Comparison of ENCODE assay signal across 9 mouse cellular contexts in the genomic region with DNA sequence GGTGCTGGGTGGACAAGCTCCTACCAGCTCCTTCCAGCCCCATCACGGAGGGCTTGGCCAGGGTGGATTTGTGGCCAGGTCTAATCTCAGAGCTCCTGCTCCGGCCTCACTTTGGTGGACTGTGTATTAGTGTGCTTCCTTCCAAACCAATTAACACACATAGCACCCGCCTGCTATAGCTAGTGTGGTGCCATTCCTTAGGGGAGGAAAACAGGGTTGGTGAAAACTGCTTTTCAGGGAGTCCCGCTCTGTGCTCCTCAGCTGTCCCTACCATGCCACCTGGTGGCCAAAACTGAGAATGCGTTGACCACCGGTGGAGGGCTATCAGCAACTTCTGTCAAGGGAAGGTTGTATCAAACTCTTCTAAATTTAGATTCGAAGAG. TPM values are rescaled to one million over a fixed set of nuclear protein-coding genes. Genes with fewer than 3 reads are reported as not detected.
DNase-seq lines count a peak whose midpoint lies in the region; ATAC-seq lines count a peak whose summit lies in the region.
"Had no signal": no experiment of that assay in that cellular context is flagged by ENCODE, and none has a peak within 500 bp of the region (broad histone marks: within the 10 kb centered on the region; RNA-seq: fewer than 3 reads in every experiment).

No protein-coding gene starts in this region.

- no peak overlapping the region for H3K9ac ChIP-seq in hindbrain, embryonic 12.5 days
- H3K9ac ChIP-seq: lung, embryonic 15.5 days had no signal

- 37% methylated on average over 7 of the region's 7 CpGs for WGBS in hindbrain, embryonic 12.5 days

- H3K4me3 ChIP-seq in hindbrain, embryonic 12.5 days = no peak overlapping the region
- H3K4me3 ChIP-seq: lung, embryonic 15.5 days had no signal

- no peak overlapping the region for H3K4me2 ChIP-seq in hindbrain, embryonic 12.5 days (replicated peaks)
- H3K4me2 ChIP-seq: lung, embryonic 15.5 days had no signal

- peak; percentile 62 for ATAC-seq in hindbrain, embryonic 12.5 days (ENCODE audit: low FRiP score)

- H3K9me3 ChIP-seq in hindbrain, embryonic 12.5 days (replicated peaks) = no peaks in the 10 kb centered on the region
- H3K9me3 ChIP-seq: lung, embryonic 15.5 days had no signal

- peak; percentile 73 for DNase-seq in R1 (ENCODE audit: low read depth, low spot score)
- peak; percentile 94 to 96 for DNase-seq in cerebellum, postnatal 14 days
- peak; percentile 84 to 88 for DNase-seq in frontal cortex, postnatal 25 days (ENCODE audit: low spot score in 2 of 2)
- DNase-seq in layer of hippocampus, postnatal 14 days (ENCODE audit: low spot score in 2 of 2) = peak; percentile 80 to 82
- DNase-seq in lung, postnatal 14 days = peak; percentile 93
- peak; percentile 81 for DNase-seq in ovary, postnatal 36 days (ENCODE audit: low spot score)
- peak; percentile 83 for DNase-seq in thymus, postnatal 25 days

- H3K36me3 ChIP-seq in hindbrain, embryonic 12.5 days = peaks cover 39% of the 10 kb centered on the region

- H3K27me3 ChIP-seq in hindbrain, embryonic 12.5 days = no peaks in the 10 kb centered on the region
- H3K27me3 ChIP-seq: lung, embryonic 15.5 days had no signal

- no peaks in the 10 kb centered on the region for H3K4me1 ChIP-seq in hindbrain, embryonic 12.5 days
- H3K4me1 ChIP-seq: lung, embryonic 15.5 days had no signal

- no peak overlapping the region for H3K27ac ChIP-seq in hindbrain, embryonic 12.5 days
- H3K27ac ChIP-seq: lung, embryonic 15.5 days had no signal

RNA-seq across cellular contexts. Expression of gene BC051665, which starts 42.1 kb away (rescaled TPM):
- not detected in 2 replicates for polyA plus RNA-seq in hindbrain, embryonic 12.5 days (2016; fragmentation: Nextera tagmentation; extraction: Ambion mirVana)
- not detected for total RNA-seq in layer of hippocampus, postnatal 14 days (2021)
- polyA plus RNA-seq: lung, embryonic 15.5 days had no signal

RNA-seq across cellular contexts. Expression of gene Ctsll3, which starts 58.6 kb away (rescaled TPM):
- not detected in 2 replicates for polyA plus RNA-seq in hindbrain, embryonic 12.5 days (2016; fragmentation: Nextera tagmentation; extraction: Ambion mirVana)
- total RNA-seq in layer of hippocampus, postnatal 14 days (2021) = not detected
- polyA plus RNA-seq: lung, embryonic 15.5 days had no signal
